Mouse (Mus musculus) testis, adult 2 months (tissue): ENCODE results near the gene Ugt1a1.

ENCODE experiments used
- CTCF ChIP-seq: fragments of 200-500 bp; IDR thresholded peaks from 2 replicates; pipeline ENCODE4 v1.5.1; 2012; ENCODE audit warnings: low read depth, mild to moderate bottlenecking, inconsistent platforms, low read length, moderate library complexity; ENCODE audit not compliant: control insufficient read depth, insufficient read depth, insufficient replicate concordance
- POLR2A ChIP-seq: fragments of 200-500 bp; IDR thresholded peaks from 2 replicates; pipeline ENCODE4 v1.6.1; 2012; ENCODE audit warnings: low read depth, mild to moderate bottlenecking, inconsistent platforms, low read length, moderate library complexity; ENCODE audit not compliant: control insufficient read depth

DNA sequence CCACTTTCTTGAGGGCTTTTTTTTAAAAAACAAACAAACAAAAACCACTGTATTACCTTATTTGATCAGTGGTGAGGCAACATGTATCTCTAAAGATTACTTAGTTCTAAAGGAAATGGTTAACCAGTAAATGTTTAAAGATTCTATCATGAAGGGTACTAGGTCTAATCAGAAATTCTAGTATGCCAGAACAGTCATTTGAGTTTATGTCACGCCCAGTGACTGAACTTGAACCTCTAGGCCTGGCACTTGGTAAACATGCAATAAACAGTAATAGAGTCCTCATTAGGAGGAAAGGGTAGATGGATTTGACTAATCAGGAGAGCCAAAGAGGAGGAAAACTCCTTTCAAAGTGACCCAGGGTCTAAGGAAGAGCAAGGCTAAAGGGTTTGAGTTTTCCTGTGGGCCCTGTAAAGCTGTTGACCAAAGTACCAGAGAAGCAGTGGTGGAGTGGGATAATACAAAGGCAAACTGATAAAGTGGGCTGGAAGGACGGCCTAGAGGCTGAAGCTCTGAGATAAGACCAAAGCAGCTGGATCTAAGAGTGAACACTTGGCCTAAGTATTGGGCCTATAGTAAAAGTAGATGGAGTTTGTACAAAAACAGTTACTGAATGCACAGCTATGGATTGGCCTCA is 4.8 kb upstream of the Ugt1a1 start:
- TF ChIP-seq CTCF (no peak), POLR2A (no peak)
